In genomic region chr10:68916147-68916546, GRCm38 (mm10) we compare ENCODE assay signal across 12 mouse cellular contexts.
"Had no signal": no experiment of that assay in that cellular context is flagged by ENCODE, and none has a peak within 500 bp of the region (broad histone marks: within the 10 kb centered on the region; RNA-seq: fewer than 3 reads in every experiment).

No protein-coding gene starts in this region.

- DNase-seq: kidney, adult 18-20 months; kidney, postnatal 10 days; left cerebral cortex, postnatal 4 days; lung, adult 18-20 months; lung, postnatal 10 days; thymus, adult 18-20 months; thymus, postnatal 25 days had no signal

- H3K27ac ChIP-seq: limb, embryonic 13.5 days; liver, embryonic 14.5 days; midbrain, embryonic 13.5 days; neural tube, embryonic 13.5 days had no signal

- H3K27me3 ChIP-seq: limb, embryonic 13.5 days; midbrain, embryonic 13.5 days; neural tube, embryonic 13.5 days had no signal

- H3K4me1 ChIP-seq: limb, embryonic 13.5 days; midbrain, embryonic 13.5 days; neural tube, embryonic 13.5 days had no signal

- ATAC-seq: midbrain, embryonic 13.5 days had no signal

- H3K9ac ChIP-seq: limb, embryonic 13.5 days; liver, embryonic 14.5 days; midbrain, embryonic 13.5 days; neural tube, embryonic 13.5 days had no signal

- H3K9me3 ChIP-seq: limb, embryonic 13.5 days; midbrain, embryonic 13.5 days; neural tube, embryonic 13.5 days had no signal

- H3K36me3 ChIP-seq: limb, embryonic 13.5 days; midbrain, embryonic 13.5 days; neural tube, embryonic 13.5 days had no signal

- H3K4me2 ChIP-seq: limb, embryonic 13.5 days; midbrain, embryonic 13.5 days; neural tube, embryonic 13.5 days had no signal

- H3K4me3 ChIP-seq: limb, embryonic 13.5 days; midbrain, embryonic 13.5 days; myocyte; neural tube, embryonic 13.5 days had no signal
